In the genomic region with DNA sequence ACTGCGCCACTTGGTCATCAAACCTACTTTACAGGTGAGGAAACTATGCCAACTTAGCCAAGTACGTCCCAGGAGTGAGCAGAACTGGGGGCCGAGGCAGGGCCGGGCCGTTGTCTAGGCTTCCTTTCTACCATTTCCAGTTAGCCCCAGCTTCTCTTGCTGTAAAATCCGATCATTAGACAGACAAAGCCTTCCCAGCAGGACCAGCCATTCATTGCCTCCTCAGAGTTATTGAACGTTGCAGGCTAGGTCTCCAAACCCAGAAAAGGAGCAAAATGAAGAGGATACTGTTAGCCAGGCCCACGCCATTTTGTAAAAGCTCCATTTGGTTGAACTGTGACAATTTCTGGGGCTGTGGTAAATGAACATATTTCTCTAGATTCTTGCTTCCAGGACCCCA, we compare ENCODE assay signal across 25 mouse cellular contexts. TPM values are rescaled to one million over a fixed set of nuclear protein-coding genes. Genes with fewer than 3 reads are reported as not detected.
DNase-seq lines count a peak whose midpoint lies in the region; ATAC-seq lines count a peak whose summit lies in the region.
"Had no signal": no experiment of that assay in that cellular context is flagged by ENCODE, and none has a peak within 500 bp of the region (broad histone marks: within the 10 kb centered on the region; RNA-seq: fewer than 3 reads in every experiment).

No protein-coding gene starts in this region.

- peak; percentile 57 for DNase-seq in midbrain, embryonic 11.5 days (ENCODE audit: low spot score, missing footprints)
- DNase-seq in R1 (ENCODE audit: low read depth, low spot score): peak; percentile 72
- no peak for DNase-seq in ovary, postnatal 14 days (ENCODE audit: low spot score)
- no peak for DNase-seq in thymus, postnatal 14 days
- DNase-seq: adrenal gland, adult 8-10 months; adrenal gland, postnatal 14 days; adrenal gland, postnatal 36 days; B cell, adult 2 months; cerebellum, adult 11-12 months; cerebellum, adult 2 months; cerebellum, adult 9-10 months; cerebellum, postnatal 10 days; cerebellum, postnatal 25 days had no signal

- no peaks in the 10 kb centered on the region for H3K36me3 ChIP-seq in midbrain, embryonic 11.5 days (ENCODE audit: control insufficient read depth, insufficient read depth, low read length)
- H3K36me3 ChIP-seq in midbrain, embryonic 13.5 days: no peaks in the 10 kb centered on the region
- H3K36me3 ChIP-seq: embryonic facial prominence, embryonic 10.5 days; embryonic facial prominence, embryonic 12.5 days; forebrain, embryonic 10.5 days; forebrain, embryonic 12.5 days; G1E had no signal

- no peak overlapping the region for H3K4me2 ChIP-seq in midbrain, embryonic 11.5 days
- H3K4me2 ChIP-seq in midbrain, embryonic 13.5 days (replicated peaks): no peak overlapping the region
- H3K4me2 ChIP-seq: embryonic facial prominence, embryonic 12.5 days; forebrain, embryonic 12.5 days had no signal

- ATAC-seq in midbrain, embryonic 11.5 days (ENCODE audit: low FRiP score): no peak
- no peak for ATAC-seq in midbrain, embryonic 13.5 days
- ATAC-seq: activated CD4-positive, CD25-positive, alpha-beta regulatory T cell, adult 4 months; CD4-positive, CD25-positive, alpha-beta regulatory T cell, adult 4 months; forebrain, embryonic 14.5 days; forebrain, embryonic 16.5 days; Patski had no signal

- peaks cover 2% of the 10 kb centered on the region; the same call in 1 of the 2 replicates for H3K4me1 ChIP-seq in midbrain, embryonic 11.5 days (ENCODE audit: control insufficient read depth, insufficient read depth, low read length)
- peaks cover 10% of the 10 kb centered on the region; the same call in 1 of the 2 replicates for H3K4me1 ChIP-seq in midbrain, embryonic 13.5 days (replicated peaks)

- no peak overlapping the region for H3K9ac ChIP-seq in midbrain, embryonic 11.5 days (ENCODE audit: low read length)
- no peak overlapping the region for H3K9ac ChIP-seq in midbrain, embryonic 13.5 days (replicated peaks)
- H3K9ac ChIP-seq: embryonic facial prominence, embryonic 12.5 days; forebrain, embryonic 12.5 days had no signal

- H3K9me3 ChIP-seq in midbrain, embryonic 11.5 days (ENCODE audit: control insufficient read depth, low read length): no peaks in the 10 kb centered on the region
- H3K9me3 ChIP-seq in midbrain, embryonic 13.5 days: no peaks in the 10 kb centered on the region
- H3K9me3 ChIP-seq: embryonic facial prominence, embryonic 10.5 days; embryonic facial prominence, embryonic 12.5 days; forebrain, embryonic 10.5 days; forebrain, embryonic 12.5 days; G1E had no signal

- no peak overlapping the region for H3K27ac ChIP-seq in midbrain, embryonic 11.5 days (ENCODE audit: low read depth, low read length)
- H3K27ac ChIP-seq in midbrain, embryonic 13.5 days: no peak overlapping the region
- H3K27ac ChIP-seq: embryonic facial prominence, embryonic 10.5 days; embryonic facial prominence, embryonic 12.5 days; forebrain, embryonic 10.5 days; forebrain, embryonic 12.5 days had no signal

- no peaks in the 10 kb centered on the region for H3K27me3 ChIP-seq in midbrain, embryonic 11.5 days (ENCODE audit: control insufficient read depth, insufficient read depth, low read length)
- no peaks in the 10 kb centered on the region; the same call in 1 of the 2 replicates for H3K27me3 ChIP-seq in midbrain, embryonic 13.5 days
- H3K27me3 ChIP-seq: embryonic facial prominence, embryonic 12.5 days; Patski had no signal

- H3K4me3 ChIP-seq in midbrain, embryonic 11.5 days (ENCODE audit: low read depth, low read length): no peak overlapping the region
- no peak overlapping the region for H3K4me3 ChIP-seq in midbrain, embryonic 13.5 days (replicated peaks)
- H3K4me3 ChIP-seq: embryonic facial prominence, embryonic 10.5 days; embryonic facial prominence, embryonic 12.5 days; erythroblast, embryonic 14.5 days; forebrain, embryonic 10.5 days; forebrain, embryonic 12.5 days had no signal

- WGBS in midbrain, embryonic 11.5 days: 67% methylated on average over 8 of the region's 8 CpGs
- 56% methylated on average over 8 of the region's 8 CpGs for WGBS in midbrain, embryonic 13.5 days

RNA-seq across cellular contexts. Expression of a gene that starts 19.0 kb away (rescaled TPM):
- 0.11 and 0.59 TPM in 2 replicates for polyA plus RNA-seq in midbrain, embryonic 11.5 days (2014; fragmentation: Nextera tagmentation; extraction: Ambion mirVana)
- polyA plus RNA-seq in midbrain, embryonic 13.5 days (2015; fragmentation: Nextera tagmentation; extraction: Ambion mirVana): 1.1 and 1.2 TPM in 2 replicates
- polyA plus RNA-seq: erythroblast, embryonic 14.5 days; G1E had no signal

RNA-seq across cellular contexts. Expression of a gene that starts 22.7 kb away (rescaled TPM):
- polyA plus RNA-seq in midbrain, embryonic 11.5 days (2014; fragmentation: Nextera tagmentation; extraction: Ambion mirVana): 0.08 TPM in 1 of 2 replicates, not detected in the other
- 0.14 and 0.43 TPM in 2 replicates for polyA plus RNA-seq in midbrain, embryonic 13.5 days (2015; fragmentation: Nextera tagmentation; extraction: Ambion mirVana)
- polyA plus RNA-seq: embryonic facial prominence, embryonic 12.5 days; erythroblast, embryonic 14.5 days; G1E; Patski had no signal

RNA-seq across cellular contexts. Expression of a gene that starts 40.7 kb away (rescaled TPM):
- polyA plus RNA-seq in midbrain, embryonic 11.5 days (2014; fragmentation: Nextera tagmentation; extraction: Ambion mirVana): 55.9 and 57.5 TPM in 2 replicates
- 69.9 and 83.3 TPM in 2 replicates for polyA plus RNA-seq in midbrain, embryonic 13.5 days (2015; fragmentation: Nextera tagmentation; extraction: Ambion mirVana)
- polyA plus RNA-seq: activated CD4-positive, CD25-positive, alpha-beta regulatory T cell, adult 4 months; CD4-positive, CD25-positive, alpha-beta regulatory T cell, adult 4 months; erythroblast, embryonic 14.5 days; G1E; Patski had no signal

Comparison
In these comparisons a context has a peak if more than half of its experiments do, and no peak if none do; other contexts are left out.
1. DNase-seq: peak in midbrain, embryonic 11.5 days (single experiment) and R1 (single experiment); none in ovary, postnatal 14 days (single experiment) and thymus, postnatal 14 days (single experiment).